Mouse (Mus musculus): ENCODE results near the gene Pdzd2. TPM values are rescaled to one million over a fixed set of nuclear protein-coding genes. Genes with fewer than 3 reads are reported as not detected.

Pdzd2 gene
- polyA plus RNA-seq, 1 experiment, result 1.3 TPM

GRCm38 (mm10) chr15:12738301-12739093 is 1.2 kb downstream of the Pdzd2 start:
- DNase-seq (ENCODE audit: low read depth, low spot score), result no peak
- WGBS, result 44% methylated on average over 10 of the region's 10 CpGs

GRCm38 (mm10) chr15:12735208-12735607 is 4.5 kb downstream of the Pdzd2 start:
- DNase-seq (ENCODE audit: low read depth, low spot score), result no peak
- WGBS, result 57% methylated on average over 2 of the region's 2 CpGs

GRCm38 (mm10) chr15:12734221-12734620 is 5.5 kb downstream of the Pdzd2 start:
- no peak for DNase-seq (ENCODE audit: low read depth, low spot score)
- 41% methylated on average over 4 of the region's 4 CpGs for WGBS

- no peak for DNase-seq (ENCODE audit: low read depth, low spot score)
- WGBS, result 75% methylated on average over 11 of the region's 11 CpGs
Observed at GRCm38 (mm10) chr15:12732613-12733012, 7.1 kb downstream of the Pdzd2 start.

GRCm38 (mm10) chr15:12728381-12728780 is 11.3 kb downstream of the Pdzd2 start:
- DNase-seq (ENCODE audit: low read depth, low spot score), result no peak
- WGBS, result 87% methylated on average over 4 of the region's 4 CpGs

GRCm38 (mm10) chr15:12725256-12725655 is 14.5 kb downstream of the Pdzd2 start:
- 62% methylated on average over 5 of the region's 5 CpGs for WGBS
- no peak for DNase-seq (ENCODE audit: low read depth, low spot score)

- 67% methylated on average over 6 of the region's 6 CpGs for WGBS
- no peak for DNase-seq (ENCODE audit: low read depth, low spot score)
Observed at GRCm38 (mm10) chr15:12721684-12722500, 17.8 kb downstream of the Pdzd2 start.

- 74% methylated on average over 14 of the region's 14 CpGs for WGBS
- no peak for DNase-seq (ENCODE audit: low read depth, low spot score)
Observed at GRCm38 (mm10) chr15:12718819-12719218, 20.9 kb downstream of the Pdzd2 start.

GRCm38 (mm10) chr15:12717410-12717809 is 22.3 kb downstream of the Pdzd2 start:
- 70% methylated on average over 3 of the region's 3 CpGs for WGBS
- no peak for DNase-seq (ENCODE audit: low read depth, low spot score)

- 74% methylated on average over 8 of the region's 8 CpGs for WGBS
- no peak for DNase-seq (ENCODE audit: low read depth, low spot score)
Observed at GRCm38 (mm10) chr15:12716881-12717280, 22.8 kb downstream of the Pdzd2 start.

GRCm38 (mm10) chr15:12714322-12714721 is 25.4 kb downstream of the Pdzd2 start:
- 77% methylated on average over 2 of the region's 2 CpGs for WGBS
- no peak for DNase-seq (ENCODE audit: low read depth, low spot score)

GRCm38 (mm10) chr15:12713216-12713615 is 26.5 kb downstream of the Pdzd2 start:
- 63% methylated on average over 2 of the region's 2 CpGs for WGBS
- no peak for DNase-seq (ENCODE audit: low read depth, low spot score)

GRCm38 (mm10) chr15:12710036-12710435 is 29.7 kb downstream of the Pdzd2 start:
- WGBS, result 81% methylated on average over 3 of the region's 3 CpGs
- DNase-seq (ENCODE audit: low read depth, low spot score), result no peak

GRCm38 (mm10) chr15:12708297-12708696 is 31.4 kb downstream of the Pdzd2 start:
- no peak for DNase-seq (ENCODE audit: low read depth, low spot score)
- WGBS, result 17% methylated on average over 1 of the region's 1 CpGs

- no peak for DNase-seq (ENCODE audit: low read depth, low spot score)
- WGBS, result 67% methylated on average over 3 of the region's 3 CpGs
Observed at GRCm38 (mm10) chr15:12706902-12707301, 32.8 kb downstream of the Pdzd2 start.

- 52% methylated on average over 9 of the region's 9 CpGs for WGBS
- no peak for DNase-seq (ENCODE audit: low read depth, low spot score)
Observed at GRCm38 (mm10) chr15:12700367-12700766, 39.4 kb downstream of the Pdzd2 start.

GRCm38 (mm10) chr15:12697741-12698140 is 42.0 kb downstream of the Pdzd2 start:
- 40% methylated on average over 7 of the region's 7 CpGs for WGBS

GRCm38 (mm10) chr15:12696889-12697288 is 42.8 kb downstream of the Pdzd2 start:
- no peak for DNase-seq (ENCODE audit: low read depth, low spot score)
- 71% methylated on average over 8 of the region's 8 CpGs for WGBS

More at GRCm38 (mm10) chr15:12697741-12698140, 42.0 kb downstream of the Pdzd2 start:
- no peak for DNase-seq (ENCODE audit: low read depth, low spot score)

GRCm38 (mm10) chr15:12689716-12690381 is 49.9 kb downstream of the Pdzd2 start:
- WGBS, result 78% methylated on average over 7 of the region's 7 CpGs
- no peak for DNase-seq (ENCODE audit: low read depth, low spot score)

GRCm38 (mm10) chr15:12682549-12682948 is 57.2 kb downstream of the Pdzd2 start:
- DNase-seq (ENCODE audit: low read depth, low spot score), result no peak
- 56% methylated on average over 9 of the region's 9 CpGs for WGBS
